Comparison of ENCODE assay signal across 1 mouse cellular context in the genomic region with DNA sequence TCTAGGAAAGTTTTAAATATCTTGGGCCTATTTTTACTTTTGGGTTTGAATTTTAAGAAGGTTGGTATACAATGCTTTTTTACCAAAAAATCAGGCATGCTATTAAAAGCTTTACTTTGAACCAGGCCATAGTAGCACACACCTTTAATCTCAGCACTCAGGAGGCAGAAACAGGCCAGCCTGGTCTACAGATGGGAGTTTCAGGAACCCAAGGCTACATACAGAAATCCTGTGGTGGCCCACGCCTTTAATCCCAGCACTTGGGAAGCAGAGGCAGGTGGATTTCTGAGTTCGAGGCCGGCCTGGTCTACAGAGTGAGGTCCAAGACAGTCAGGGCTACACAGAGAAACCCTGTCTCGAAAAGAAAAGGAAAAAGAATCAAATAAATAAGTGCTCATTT.
TF ChIP-seq lines count a peak whose summit lies in the region.

No protein-coding gene starts in this region.

TF ChIP-seq in MEL, 35 proteins besides CTCF, POLR2A, EP300 and RAD21:
- TF ChIP-seq GABPA (IDR thresholded peaks at IDR 0.05; ENCODE audit: low read depth, low read length) (no peak), ELF1 (IDR thresholded peaks at IDR 0.05; ENCODE audit: low read depth, low read length) (no peak), E2F4 (IDR thresholded peaks at IDR 0.05; ENCODE audit: borderline replicate concordance, low read depth, low read length) (no peak), CHD2 (IDR thresholded peaks at IDR 0.05; ENCODE audit: low read length) (no peak), UBTF (IDR thresholded peaks at IDR 0.05; ENCODE audit: borderline replicate concordance, insufficient read depth, low read depth, low read length) (no peak), ZNF384 (IDR thresholded peaks at IDR 0.05; ENCODE audit: low read depth, low read length) (no peak), ETS1 (IDR thresholded peaks at IDR 0.05; ENCODE audit: low read depth, low read length) (no peak), MYB (IDR thresholded peaks at IDR 0.05; ENCODE audit: low read depth, low read length) (no peak), GATA1 (IDR thresholded peaks at IDR 0.05; ENCODE audit: low read depth, low read length) (no peak), USF2 (IDR thresholded peaks at IDR 0.05; ENCODE audit: borderline replicate concordance in 1 of 2, insufficient read depth in 1 of 2, low read depth in 1 of 2, low read length in 2 of 2) (no peak), HCFC1 (IDR thresholded peaks at IDR 0.05; ENCODE audit: low read depth, low read length) (no peak), POLR2AphosphoS5 (IDR thresholded peaks at IDR 0.05; ENCODE audit: borderline replicate concordance, low read depth, low read length) (no peak), SIN3A (IDR thresholded peaks at IDR 0.05; ENCODE audit: low read length) (no peak)
